Mouse (Mus musculus) myocyte (in vitro differentiated cells): ENCODE measurements around the gene Lcat.

ENCODE experiments used
- CEBPB ChIP-seq: IDR thresholded peaks from 2 replicates; pipeline ENCODE4 v1.6.1; 2011; ENCODE audit warnings: mild to moderate bottlenecking, moderate library complexity; ENCODE audit not compliant: poor library complexity, insufficient read depth, severe bottlenecking
- E2F4 ChIP-seq: IDR thresholded peaks from one replicate; pipeline ENCODE4 v1.6.1; 2011; ENCODE audit warnings: mild to moderate bottlenecking, control low read depth, moderate library complexity; ENCODE audit not compliant: insufficient read depth
- MAX ChIP-seq: IDR thresholded peaks from one replicate; pipeline ENCODE4 v1.6.1; 2011; ENCODE audit warnings: low read depth, mild to moderate bottlenecking, control low read depth
- MYOD1 ChIP-seq, 3 experiments: IDR thresholded peaks; one replicate each; pipeline ENCODE4 v1.6.1; 2011; ENCODE audit warnings: control low read depth in 2 of 3, low read depth in 2 of 3, mild to moderate bottlenecking in 2 of 3, moderate library complexity in 1 of 3; ENCODE audit not compliant: insufficient read length in 2 of 3, control insufficient read depth in 1 of 3
- MYOG ChIP-seq, 3 experiments: IDR thresholded peaks; one replicate each; pipeline ENCODE4 v1.6.1; 2011; ENCODE audit warnings: control low read depth in 2 of 3, low read depth in 2 of 3, mild to moderate bottlenecking in 2 of 3; ENCODE audit not compliant: insufficient read length in 2 of 3, control insufficient read depth in 1 of 3, insufficient read depth in 1 of 3
- POLR2A ChIP-seq: IDR thresholded peaks from one replicate; pipeline ENCODE4 v1.6.1; 2011; ENCODE audit warnings: low read depth, mild to moderate bottlenecking, control low read depth, moderate library complexity; ENCODE audit not compliant: insufficient read length
- REST ChIP-seq: IDR thresholded peaks from one replicate; pipeline ENCODE4 v1.6.1; 2011; ENCODE audit warnings: mild to moderate bottlenecking, control low read depth, moderate library complexity; ENCODE audit not compliant: insufficient read depth, insufficient read length
- SRF ChIP-seq: IDR thresholded peaks from one replicate; pipeline ENCODE4 v1.6.1; 2011; ENCODE audit warnings: low read depth; ENCODE audit not compliant: control insufficient read depth, insufficient read length
- TCF12 ChIP-seq: IDR thresholded peaks from one replicate; pipeline ENCODE4 v1.6.1; 2011; ENCODE audit warnings: mild to moderate bottlenecking, control low read depth; ENCODE audit not compliant: poor library complexity, insufficient read depth, severe bottlenecking
- USF1 ChIP-seq: IDR thresholded peaks from one replicate; pipeline ENCODE4 v1.6.1; 2011; ENCODE audit warnings: low read depth, mild to moderate bottlenecking, control low read depth, moderate library complexity

- no peak for TF ChIP-seq POLR2A
- TF ChIP-seq MYOD1 (IDR thresholded peaks at IDR 0.05; ENCODE audit: control insufficient read depth in 1 of 3, insufficient read length in 2 of 3, low read depth in 2 of 3), result no peak
- no peak for TF ChIP-seq E2F4
- no peak for TF ChIP-seq MYOG (IDR thresholded peaks at IDR 0.05; ENCODE audit: control insufficient read depth in 1 of 3, insufficient read depth in 1 of 3, insufficient read length in 2 of 3, low read depth in 2 of 3)
- TF ChIP-seq CEBPB, result no peak
- no peak for TF ChIP-seq MAX
- TF ChIP-seq TCF12, result no peak
- no peak for TF ChIP-seq REST
- no peak for TF ChIP-seq SRF
- no peak for TF ChIP-seq USF1
These were observed 38.0 kb upstream of the Lcat start for GRCm38 (mm10) chr8:105981146-105981545.
